Mouse (Mus musculus) embryo, embryonic 9.5 days (tissue): ENCODE measurements around the gene Snrpc.
"Not testable (repeated sequence)": the region's sequence is repeated elsewhere in the genome, so short reads cannot be mapped to it uniquely, and the experiment has no call there.

Source experiments
- DNase-seq: peaks from one replicate; pipeline ENCODE4 v3.0.0-alpha.2; 2017; ENCODE audit errors: extremely low spot score

The Snrpc gene

DNA sequence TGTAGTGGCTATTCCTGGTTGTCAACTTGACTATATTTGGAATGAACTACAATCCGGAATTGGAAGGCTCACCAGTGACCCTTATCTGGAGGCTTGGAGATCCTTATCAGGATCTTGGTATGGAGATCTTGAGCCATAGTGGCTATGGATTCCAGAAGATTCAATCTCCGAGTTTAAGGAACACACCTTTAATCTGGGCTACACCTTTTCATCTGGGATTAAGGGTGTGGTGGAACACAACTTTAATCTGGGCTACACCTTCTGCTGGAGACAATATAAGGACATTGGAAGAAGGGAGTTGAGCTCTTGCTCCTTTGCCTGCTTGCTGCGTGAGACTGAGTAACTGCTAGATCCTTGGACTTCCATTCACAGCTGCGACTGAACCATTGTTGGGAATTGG lies at the start of gene Snrpc:
Gene Snrpc (plus strand): TSS at position 301 of the 400 bp plus-strand sequence.
- not testable (repeated sequence) for DNase-seq

DNA sequence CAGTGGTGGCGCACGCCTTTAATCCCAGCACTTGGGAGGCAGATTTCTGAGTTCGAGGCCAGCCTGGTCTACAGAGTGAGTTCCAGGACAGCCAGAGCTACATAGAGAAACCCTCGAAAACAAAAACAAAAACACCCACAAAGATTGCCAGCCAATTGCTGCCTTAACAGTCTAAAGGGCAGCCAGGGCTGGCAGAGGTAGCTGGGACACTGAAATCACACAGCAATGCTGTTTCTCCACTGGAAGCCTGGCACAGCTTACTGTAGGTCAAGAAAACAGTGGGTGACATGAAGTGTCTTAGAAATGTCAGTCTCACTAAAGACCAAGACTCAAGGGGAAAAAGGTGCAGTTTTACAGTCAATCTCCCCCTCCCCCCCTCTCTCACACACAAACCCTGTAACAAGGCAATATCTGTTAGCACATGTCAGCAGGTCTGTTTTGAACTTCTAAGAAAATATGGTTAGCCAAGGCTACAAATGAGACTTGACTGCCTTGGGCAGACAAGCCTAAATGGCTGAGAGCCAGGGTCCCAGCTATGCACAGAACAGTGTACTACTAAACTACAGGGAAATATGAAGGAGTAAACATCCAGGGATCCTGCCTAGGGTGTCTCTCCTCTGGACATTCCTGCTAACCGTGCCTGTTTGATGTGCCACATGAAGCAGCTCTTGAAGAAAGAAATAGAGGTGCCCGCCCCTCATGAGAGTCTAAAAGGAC lies 49.3 kb upstream of the Snrpc start:
- no peak for DNase-seq

GRCm38 (mm10) chr17:27790015-27790414 lies 47.9 kb upstream of the Snrpc start:
- DNase-seq: no peak

DNA sequence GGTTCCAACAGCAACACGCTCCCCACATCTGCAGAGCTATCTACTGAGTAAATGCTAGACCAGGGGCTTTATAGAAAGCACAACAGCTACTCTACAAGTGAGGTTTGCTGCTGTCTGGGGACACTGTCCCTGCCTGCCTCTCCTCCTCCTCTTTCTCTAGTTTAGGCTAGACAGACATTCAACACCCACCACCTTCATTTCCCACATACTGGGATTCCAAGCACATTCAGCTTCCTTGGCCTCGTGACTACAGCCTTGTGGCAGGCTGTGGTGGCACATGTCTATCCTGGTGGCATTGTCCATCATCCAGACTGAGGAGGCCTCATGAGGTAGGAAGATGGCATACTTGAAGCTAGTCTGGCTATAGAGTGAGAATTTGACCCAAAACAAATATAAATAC lies 47.0 kb upstream of the Snrpc start:
- no peak for DNase-seq

DNA sequence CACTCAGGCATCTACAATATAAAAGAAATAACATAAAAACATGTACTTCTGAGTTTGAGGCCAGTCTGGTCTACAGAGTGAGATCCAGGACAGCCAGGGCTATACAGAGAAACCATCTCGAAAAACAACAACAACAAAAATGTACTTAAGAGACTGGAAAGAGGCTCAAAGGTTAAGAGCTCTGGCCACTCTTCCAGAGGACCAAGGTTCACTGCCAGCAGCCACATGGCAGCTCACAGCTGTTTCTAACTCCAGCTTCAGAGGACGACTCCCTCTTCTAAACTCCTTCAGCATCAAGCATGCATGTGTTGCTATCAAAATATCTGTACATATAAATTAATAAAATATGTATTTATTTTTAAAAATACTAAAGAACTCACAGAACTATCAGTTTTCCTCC lies 46.4 kb upstream of the Snrpc start:
- no peak for DNase-seq

DNA sequence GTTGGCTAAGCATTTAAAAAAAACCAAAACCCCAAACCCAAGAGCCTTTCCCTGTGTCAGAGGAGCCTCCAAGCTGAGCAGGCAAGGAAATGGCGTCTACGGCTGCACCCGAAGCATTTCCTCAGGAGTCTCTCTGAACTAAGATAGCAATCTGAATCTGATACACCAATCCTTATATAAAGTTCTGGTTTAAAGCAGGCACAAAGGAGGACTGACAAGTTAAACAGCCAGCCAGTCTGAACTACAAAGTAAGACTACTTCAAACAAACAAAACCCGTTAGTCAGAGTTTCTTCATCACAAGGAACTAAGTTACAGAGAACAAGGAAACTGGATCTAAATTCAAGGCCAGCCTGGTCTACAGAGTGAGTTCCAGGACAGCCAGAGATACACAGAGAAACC lies 45.4 kb upstream of the Snrpc start:
- no peak for DNase-seq

DNA sequence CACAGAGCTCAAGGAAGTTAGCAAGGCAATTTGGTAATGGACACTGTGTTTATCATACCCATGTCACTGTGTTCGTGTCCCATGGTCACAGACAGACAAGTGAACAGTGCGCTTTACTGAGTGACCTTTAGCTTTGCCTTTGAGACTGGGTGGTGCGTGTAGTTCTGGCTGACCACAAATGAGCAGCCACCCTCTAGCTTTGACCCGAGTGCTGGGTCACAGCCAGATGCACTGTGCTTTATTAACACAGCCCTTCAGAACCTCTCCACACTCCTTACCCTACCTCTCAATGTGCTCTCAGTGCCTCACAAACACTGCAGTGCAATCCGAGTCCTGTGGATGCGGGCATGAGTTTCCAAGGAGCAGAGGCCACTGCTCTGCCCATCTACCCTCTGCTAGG lies 44.8 kb upstream of the Snrpc start:
- no peak for DNase-seq

DNA sequence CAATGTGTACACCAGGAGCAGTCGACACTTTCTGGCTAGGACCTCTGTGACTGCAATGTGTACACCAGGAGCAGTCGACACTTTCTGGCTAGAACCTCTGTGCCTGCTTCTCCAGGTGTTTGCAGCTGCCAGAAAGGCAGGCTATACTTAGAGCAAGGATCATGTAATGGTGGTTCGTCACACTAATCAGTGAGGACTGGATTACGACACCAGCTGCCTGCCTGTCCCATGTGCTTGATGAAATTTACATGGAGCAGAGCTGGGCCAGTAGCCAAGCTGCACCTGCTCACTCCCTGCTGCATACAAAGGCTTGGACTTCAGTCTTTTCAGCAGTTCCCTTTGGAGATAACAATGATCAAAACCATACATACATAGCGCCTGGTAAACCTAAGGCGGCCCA lies 41.2 kb upstream of the Snrpc start:
- no peak for DNase-seq

DNA sequence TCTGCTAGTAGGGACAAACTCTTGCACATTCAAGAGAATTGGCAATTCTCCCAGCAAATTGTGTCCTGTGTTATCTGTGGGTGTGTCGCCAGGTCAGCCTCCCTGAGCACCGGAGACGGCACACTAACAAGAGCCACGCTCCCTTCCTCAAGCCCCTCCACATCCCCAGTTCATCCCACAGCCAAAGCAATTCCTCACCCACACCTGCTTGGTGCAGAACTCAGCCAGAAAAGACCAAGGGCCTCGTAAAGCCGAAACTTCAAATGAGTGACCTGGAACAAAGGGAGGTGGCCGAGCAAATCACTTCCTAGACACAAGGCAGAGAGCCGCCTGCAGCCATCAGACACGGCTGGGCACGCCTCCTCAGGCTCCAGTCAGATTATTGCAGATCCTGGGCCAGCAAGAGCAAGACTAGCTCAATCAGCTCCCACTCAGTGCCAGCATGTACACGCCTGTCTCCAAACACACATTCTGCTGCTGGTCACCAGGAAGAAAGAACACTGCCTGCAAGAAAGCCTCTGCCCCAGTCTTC lies 40.5 kb upstream of the Snrpc start:
- DNase-seq: peak; percentile 31

- DNase-seq: peak; percentile 50
Observed at GRCm38 (mm10) chr17:27799771-27800584, 38.0 kb upstream of the Snrpc start.

DNA sequence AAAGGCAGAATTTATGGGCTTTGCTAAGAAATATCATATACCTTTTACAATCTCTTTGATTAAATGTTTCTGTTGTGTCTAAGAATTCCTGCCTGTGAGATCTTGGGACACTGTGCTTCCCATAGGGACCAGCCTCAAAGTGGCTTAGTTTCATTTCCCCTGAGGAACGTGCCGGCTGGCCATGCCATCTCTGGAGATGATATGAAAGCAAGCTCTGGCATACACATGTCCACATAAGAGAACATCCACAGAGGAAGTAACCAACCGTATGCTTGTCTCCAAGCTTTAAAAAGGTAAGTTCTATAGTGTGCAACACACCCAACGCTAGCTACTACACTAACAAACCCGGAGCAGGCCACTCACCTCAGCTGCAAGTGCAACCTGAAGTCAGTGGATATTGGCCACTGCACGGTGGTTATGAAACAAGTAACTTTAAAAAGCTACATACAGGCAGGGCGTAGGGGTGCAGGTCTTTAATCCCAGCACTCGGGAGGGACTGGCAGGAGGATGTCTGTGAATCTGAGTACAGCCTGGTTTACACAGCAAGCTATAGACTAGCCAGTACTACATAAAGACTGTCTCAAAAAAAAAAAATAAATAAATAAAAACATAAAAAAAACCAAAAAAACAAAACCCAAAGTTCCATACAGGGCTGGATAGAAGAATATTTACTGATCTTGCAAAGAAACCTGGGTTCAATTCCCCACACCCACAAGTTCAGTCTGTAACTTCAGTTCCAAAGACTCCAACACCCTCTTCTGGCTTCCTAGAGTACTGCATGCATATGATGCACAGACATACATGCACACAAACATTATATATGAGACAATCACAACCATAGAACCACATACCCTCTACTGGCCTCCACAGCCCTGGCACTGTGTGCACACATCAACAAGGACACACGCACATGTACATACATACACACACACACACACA lies 37.0 kb upstream of the Snrpc start:
- DNase-seq: no peak

DNA sequence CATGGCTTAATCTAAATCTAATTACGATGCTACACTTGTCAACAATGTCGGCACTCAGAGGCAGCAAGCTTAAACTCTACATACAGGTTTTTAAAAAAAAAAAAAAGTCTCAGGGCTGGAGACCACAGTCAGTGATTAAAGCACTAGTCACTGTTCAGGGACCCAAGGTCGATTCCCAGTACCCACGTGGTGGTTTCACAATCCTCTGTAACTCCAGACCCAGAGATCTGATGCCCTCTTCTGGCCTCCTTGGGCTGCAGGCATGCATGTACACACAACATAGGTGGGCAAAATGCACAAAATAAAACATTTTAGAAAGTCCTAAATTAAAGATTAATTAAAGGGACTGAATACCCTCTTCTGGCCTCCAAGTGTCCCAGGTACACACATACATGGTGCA lies 34.2 kb upstream of the Snrpc start:
- DNase-seq: no peak

DNA sequence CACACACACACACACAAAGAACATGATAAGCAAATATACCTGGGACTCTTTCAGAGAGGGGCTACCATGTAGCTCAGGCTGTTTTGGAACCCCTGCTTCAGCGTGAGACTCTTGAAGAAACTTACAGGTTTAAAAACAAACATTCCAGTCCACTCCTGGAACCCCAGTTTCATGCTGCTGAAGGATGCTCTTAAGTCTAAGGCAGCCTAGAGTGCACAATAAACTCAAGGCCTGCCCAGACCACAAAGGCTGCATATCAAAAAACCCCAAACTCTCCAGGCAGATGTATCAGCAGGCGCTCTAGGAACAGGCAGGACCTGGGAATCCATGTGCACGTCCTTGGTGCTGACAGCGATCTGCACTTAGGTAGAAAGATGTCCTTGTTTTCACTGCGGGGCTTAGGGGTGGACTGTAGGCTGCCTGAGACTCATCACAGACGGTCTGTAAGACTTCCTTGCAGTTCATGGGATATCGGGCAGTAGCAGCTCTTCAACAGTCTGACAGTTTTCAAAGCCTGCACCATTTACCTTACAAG lies 33.7 kb upstream of the Snrpc start:
- DNase-seq: no peak

DNA sequence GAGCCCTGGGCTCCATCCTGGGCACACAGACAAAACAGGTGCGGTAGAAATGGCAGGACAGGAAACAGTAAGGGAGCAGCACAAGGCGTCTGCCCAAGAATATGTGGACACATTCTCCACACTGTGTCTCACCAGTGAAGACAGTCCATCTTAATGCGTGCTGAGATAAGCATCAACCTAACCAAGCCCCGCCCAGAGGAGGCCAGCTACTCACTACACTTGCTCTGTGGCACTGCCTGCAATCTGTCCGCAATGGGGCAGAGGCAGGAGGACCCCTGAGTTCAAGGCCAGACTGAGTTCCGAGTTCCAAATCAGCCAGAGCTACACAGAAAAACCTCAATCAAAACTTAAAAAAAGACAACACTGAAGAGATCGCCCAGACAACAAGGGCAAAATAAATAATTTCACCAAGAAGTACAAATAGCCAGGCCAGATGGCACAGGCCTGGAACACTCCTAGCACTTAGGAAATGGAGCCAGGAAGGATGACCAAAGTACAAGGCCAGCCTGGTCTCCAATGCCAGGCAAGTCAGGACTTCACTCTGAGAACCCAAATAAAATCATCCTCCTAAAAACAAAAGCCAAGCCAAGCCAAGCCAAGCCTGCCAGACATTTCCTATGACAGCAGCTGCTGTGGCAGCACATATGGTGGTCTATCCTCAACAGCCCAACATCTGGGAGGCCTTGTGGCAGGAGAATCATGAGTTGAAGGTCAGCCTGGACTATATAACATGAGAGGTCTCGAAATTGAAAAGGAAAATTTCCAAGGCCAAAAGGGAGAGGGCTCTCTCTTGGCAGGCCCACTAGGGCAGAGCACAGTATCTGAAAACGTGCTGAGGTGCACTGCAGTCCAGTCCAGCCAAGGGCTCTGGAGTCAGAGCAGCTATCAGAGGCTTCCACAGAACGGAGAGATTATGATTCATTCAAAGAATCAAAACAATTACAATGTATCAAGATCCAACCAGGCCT lies 32.9 kb upstream of the Snrpc start:
- DNase-seq: no peak

DNA sequence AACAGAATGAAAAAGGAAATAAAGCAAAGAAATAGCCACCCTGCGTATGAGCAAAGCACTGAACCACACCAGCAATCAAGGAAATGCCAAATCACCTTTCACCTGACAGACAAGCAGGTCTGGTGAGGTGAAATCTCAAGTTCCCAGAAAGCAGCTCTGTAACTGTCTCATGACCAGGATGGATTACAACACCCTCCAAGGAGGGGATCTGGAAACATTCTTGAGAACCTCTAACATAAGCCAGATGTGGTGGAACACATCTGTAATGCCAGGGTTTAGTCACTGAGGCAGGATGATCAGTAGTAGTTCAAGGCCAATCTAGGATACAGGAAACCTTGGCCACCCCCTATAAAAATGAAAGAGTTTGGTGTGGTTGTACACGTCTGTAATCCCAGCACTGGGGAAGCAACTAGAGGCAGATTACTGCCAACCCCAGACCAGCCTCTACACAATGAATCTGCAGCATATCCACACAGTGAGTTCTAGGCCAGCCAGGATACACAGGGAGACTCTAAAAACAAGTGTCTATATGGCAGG lies 30.3 kb upstream of the Snrpc start:
- DNase-seq: no peak

DNA sequence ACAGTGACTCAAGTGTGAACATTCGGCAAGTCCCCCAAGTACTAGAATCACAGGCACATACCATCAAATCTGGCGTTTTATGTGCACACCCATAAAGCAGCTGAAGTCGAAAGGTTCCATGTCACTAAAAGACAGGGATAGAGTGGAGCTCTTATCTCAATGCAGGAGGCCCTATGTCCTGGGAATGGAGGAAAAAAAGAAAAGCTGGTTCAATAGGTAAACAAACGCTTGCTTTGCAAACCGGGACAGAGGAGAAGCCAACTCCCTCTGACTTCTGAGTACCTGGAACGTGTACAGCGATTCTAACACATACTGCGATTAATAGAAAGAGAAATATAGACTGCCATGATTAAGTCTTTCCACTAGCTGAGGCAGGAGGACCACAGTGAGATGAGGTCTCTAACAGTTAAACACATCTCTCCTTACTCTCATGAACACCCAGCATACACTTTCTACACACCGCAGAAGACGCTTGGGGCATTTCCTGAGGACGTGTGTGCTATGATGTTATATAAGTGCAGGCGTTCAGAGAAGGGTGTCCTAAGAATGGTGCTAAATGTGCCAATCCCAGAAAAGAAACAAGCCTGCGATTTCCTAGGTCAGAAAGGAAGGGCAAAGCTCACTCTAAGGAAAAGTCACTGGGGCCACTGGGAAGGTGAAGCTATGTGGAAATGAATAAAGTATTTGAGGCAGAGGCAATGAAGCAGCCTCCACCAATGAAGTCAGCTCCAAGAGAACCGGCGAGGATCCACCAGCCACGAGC lies 27.2 kb upstream of the Snrpc start:
- DNase-seq: no peak

DNA sequence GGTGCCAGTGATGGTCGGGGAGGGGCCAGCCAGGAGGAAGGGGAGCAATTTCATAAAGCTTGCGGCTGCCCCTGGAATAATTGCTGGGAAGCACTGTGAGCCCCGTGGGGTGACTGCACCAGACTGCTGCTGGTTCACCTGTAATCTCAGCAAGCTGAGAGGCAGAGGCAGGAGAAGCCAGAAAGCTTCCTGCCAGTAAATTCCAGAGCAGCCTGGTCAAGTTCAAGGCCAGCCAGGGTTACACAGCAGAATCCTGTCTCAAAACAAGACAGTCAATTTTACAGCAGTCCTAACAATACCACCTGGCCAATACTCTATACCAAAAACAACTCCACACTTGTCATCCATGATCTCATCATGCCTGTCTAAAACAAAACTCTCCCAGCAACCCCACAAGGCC lies 26.0 kb upstream of the Snrpc start:
- no peak for DNase-seq

DNA sequence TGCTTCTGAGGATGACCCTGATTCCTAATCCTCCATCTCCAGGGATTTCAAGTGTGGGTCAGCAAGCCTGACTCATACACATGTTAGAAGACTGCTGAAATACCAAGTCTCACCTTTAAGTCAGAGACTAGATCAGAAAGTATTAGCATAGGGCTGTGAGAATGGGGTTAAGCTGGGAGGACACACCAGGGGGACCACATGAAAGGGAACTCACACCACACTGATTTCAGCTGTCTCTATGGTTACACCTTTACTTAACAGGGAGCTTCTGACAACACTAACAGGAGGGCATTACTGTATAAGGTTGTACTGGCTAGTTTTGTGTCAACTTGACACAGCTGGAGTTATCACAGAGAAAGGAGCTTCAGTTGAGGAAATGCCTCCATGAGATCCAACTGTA lies 23.3 kb upstream of the Snrpc start:
- no peak for DNase-seq

DNA sequence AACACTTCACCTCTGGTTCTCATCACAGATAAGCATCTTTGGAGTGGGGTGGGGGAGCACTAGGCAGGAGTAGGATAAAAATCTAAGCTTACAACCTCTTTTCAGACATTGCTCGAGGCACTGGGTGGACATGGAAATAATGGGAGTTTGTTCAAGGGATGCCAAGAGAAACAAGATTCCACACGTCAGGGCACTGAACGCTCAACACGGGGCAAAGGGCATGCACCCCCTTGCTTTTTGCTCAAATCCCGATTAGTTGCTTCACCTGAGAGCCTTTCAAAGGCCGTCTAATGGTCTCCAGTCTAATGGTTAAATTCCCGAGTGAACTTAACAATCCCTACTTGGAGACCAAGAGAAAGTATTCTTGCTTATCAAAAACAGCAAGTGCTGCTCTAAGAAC lies 18.9 kb upstream of the Snrpc start:
- DNase-seq: no peak
